8 mouse cellular contexts compared by ENCODE assay signal in genomic region chr1:170215590-170215989, GRCm38 (mm10). TPM values are rescaled to one million over a fixed set of nuclear protein-coding genes. Genes with fewer than 3 reads are reported as not detected.
A peak's percentile ranks its signal among the peaks of the same experiment; 100 is the strongest.
DNase-seq lines count a peak whose midpoint lies in the region; ATAC-seq lines count a peak whose summit lies in the region.
"Had no signal": no experiment of that assay in that cellular context is flagged by ENCODE, and none has a peak within 500 bp of the region (broad histone marks: within the 10 kb centered on the region; RNA-seq: fewer than 3 reads in every experiment).

No protein-coding gene starts in this region.

- H3K36me3 ChIP-seq in lung, embryonic 16.5 days (ENCODE audit: control insufficient read depth, insufficient read depth, low read length): peaks cover 12% of the 10 kb centered on the region; the same call in 1 of the 2 replicates
- no peaks in the 10 kb centered on the region; the same call in 1 of the 2 replicates for H3K36me3 ChIP-seq in forebrain, embryonic 11.5 days (ENCODE audit: control insufficient read depth, insufficient read depth, low read length)
- H3K36me3 ChIP-seq in limb, embryonic 13.5 days: peaks cover 18% of the 10 kb centered on the region
- H3K36me3 ChIP-seq in stomach, embryonic 16.5 days (ENCODE audit: control insufficient read depth, insufficient read depth, low read length): no peaks in the 10 kb centered on the region

- DNase-seq in lung, postnatal 10 days: no peak
- DNase-seq in forebrain, embryonic 11.5 days (ENCODE audit: low spot score): no peak
- no peak for DNase-seq in c-Kit-positive CD71-positive TER-119-positive erythroid progenitor cells, embryonic 14.5 days (ENCODE audit: low spot score)
- no peak for DNase-seq in right cerebral cortex, postnatal 10 days (ENCODE audit: low spot score in 2 of 2)

- H3K4me2 ChIP-seq in lung, embryonic 16.5 days (ENCODE audit: low read depth, low read length): peak overlapping the region; percentile 42
- H3K4me2 ChIP-seq in forebrain, embryonic 11.5 days (ENCODE audit: low read depth, low read length, severe bottlenecking): peak overlapping the region; percentile 34; the same call in 1 of the 2 replicates
- peak overlapping the region; percentile 80 for H3K4me2 ChIP-seq in limb, embryonic 13.5 days (replicated peaks)
- H3K4me2 ChIP-seq in stomach, embryonic 16.5 days (ENCODE audit: low read depth, low read length): peak overlapping the region; percentile 44

- peak overlapping the region; percentile 83; the same call in 1 of the 2 replicates for H3K27ac ChIP-seq in lung, embryonic 16.5 days (ENCODE audit: low read length)
- no peak overlapping the region for H3K27ac ChIP-seq in forebrain, embryonic 11.5 days (ENCODE audit: low read depth, low read length)
- H3K27ac ChIP-seq in limb, embryonic 13.5 days: no peak overlapping the region
- H3K27ac ChIP-seq in stomach, embryonic 16.5 days (ENCODE audit: low read length): peak overlapping the region; percentile 88; the same call in 1 of the 2 replicates

- WGBS in lung, embryonic 16.5 days: 72% methylated on average over 3 of the region's 3 CpGs
- WGBS in forebrain, embryonic 11.5 days: 77% methylated on average over 3 of the region's 3 CpGs
- WGBS in limb, embryonic 13.5 days: 80% methylated on average over 3 of the region's 3 CpGs
- WGBS in stomach, embryonic 16.5 days: 71% methylated on average over 3 of the region's 3 CpGs

- H3K4me1 ChIP-seq in lung, embryonic 16.5 days (replicated peaks; ENCODE audit: control insufficient read depth, insufficient read depth, low read length): peaks cover 5% of the 10 kb centered on the region; the same call in 1 of the 2 replicates
- H3K4me1 ChIP-seq in forebrain, embryonic 11.5 days (replicated peaks; ENCODE audit: control insufficient read depth, insufficient read depth, low read length): no peaks in the 10 kb centered on the region
- H3K4me1 ChIP-seq in limb, embryonic 13.5 days: peaks cover 4% of the 10 kb centered on the region
- H3K4me1 ChIP-seq in stomach, embryonic 16.5 days (ENCODE audit: control insufficient read depth, insufficient read depth, low read length): no peaks in the 10 kb centered on the region

- no peak for ATAC-seq in lung, embryonic 16.5 days (ENCODE audit: low read depth)
- ATAC-seq in forebrain, embryonic 11.5 days (replicated peaks; ENCODE audit: low FRiP score): peak; percentile 19; the same call in 1 of the 2 replicates
- no peak for ATAC-seq in limb, embryonic 13.5 days (ENCODE audit: low FRiP score, low read depth)
- ATAC-seq in stomach, embryonic 16.5 days (ENCODE audit: insufficient read depth, low FRiP score): no peak

- H3K27me3 ChIP-seq in lung, embryonic 16.5 days (ENCODE audit: control insufficient read depth, insufficient read depth, low read depth, low read length): peaks cover 2% of the 10 kb centered on the region; the same call in 1 of the 2 replicates
- H3K27me3 ChIP-seq in forebrain, embryonic 11.5 days (ENCODE audit: control insufficient read depth, insufficient read depth, low read length): no peaks in the 10 kb centered on the region
- no peaks in the 10 kb centered on the region for H3K27me3 ChIP-seq in limb, embryonic 13.5 days
- no peaks in the 10 kb centered on the region for H3K27me3 ChIP-seq in stomach, embryonic 16.5 days (ENCODE audit: control insufficient read depth, insufficient read depth, low read length)

- H3K4me3 ChIP-seq in lung, embryonic 16.5 days (ENCODE audit: low read length): peak overlapping the region; percentile 83
- peak overlapping the region; percentile 89 for H3K4me3 ChIP-seq in forebrain, embryonic 11.5 days (ENCODE audit: low read depth, low read length)
- H3K4me3 ChIP-seq in limb, embryonic 13.5 days: peak overlapping the region; percentile 77
- peak overlapping the region; percentile 85 for H3K4me3 ChIP-seq in stomach, embryonic 16.5 days (replicated peaks; ENCODE audit: low read length)

- no peaks in the 10 kb centered on the region for H3K9me3 ChIP-seq in lung, embryonic 16.5 days (ENCODE audit: control insufficient read depth, low read length)
- H3K9me3 ChIP-seq in forebrain, embryonic 11.5 days (ENCODE audit: control insufficient read depth, low read length): no peaks in the 10 kb centered on the region
- H3K9me3 ChIP-seq in limb, embryonic 13.5 days: no peaks in the 10 kb centered on the region
- no peaks in the 10 kb centered on the region for H3K9me3 ChIP-seq in stomach, embryonic 16.5 days (replicated peaks; ENCODE audit: control insufficient read depth, low read length)

- peak overlapping the region; percentile 94 for H3K9ac ChIP-seq in lung, embryonic 16.5 days (ENCODE audit: low read length)
- no peak overlapping the region; the same call in 1 of the 2 replicates for H3K9ac ChIP-seq in forebrain, embryonic 11.5 days (ENCODE audit: low read length)
- H3K9ac ChIP-seq in limb, embryonic 13.5 days: no peak overlapping the region
- peak overlapping the region; percentile 96 for H3K9ac ChIP-seq in stomach, embryonic 16.5 days (ENCODE audit: low read length)

RNA-seq across cellular contexts. Expression of gene Uhmk1, which starts 0.4 kb away (rescaled TPM):
- polyA plus RNA-seq in lung, embryonic 16.5 days (2015; fragmentation: Nextera tagmentation; extraction: Ambion mirVana): 6.8 and 7.3 TPM in 2 replicates
- polyA plus RNA-seq in forebrain, embryonic 11.5 days (2014; fragmentation: Nextera tagmentation; extraction: Ambion mirVana): 16.7 TPM in 2 replicates
- 5.6 and 5.8 TPM in 2 replicates for polyA plus RNA-seq in limb, embryonic 13.5 days (2015; fragmentation: Nextera tagmentation; extraction: Ambion mirVana)
- 7.3 and 7.8 TPM in 2 replicates for polyA plus RNA-seq in stomach, embryonic 16.5 days (2015; fragmentation: Nextera tagmentation; extraction: Ambion mirVana)

RNA-seq across cellular contexts. Expression of gene Sh2d1b2, which starts 17.0 kb away (rescaled TPM):
- polyA plus RNA-seq in lung, embryonic 16.5 days (2015; fragmentation: Nextera tagmentation; extraction: Ambion mirVana): 0.58 TPM in 1 of 2 replicates, not detected in the other
- 0.07 TPM in 1 of 2 replicates, not detected in the other for polyA plus RNA-seq in forebrain, embryonic 11.5 days (2014; fragmentation: Nextera tagmentation; extraction: Ambion mirVana)
- polyA plus RNA-seq in limb, embryonic 13.5 days (2015; fragmentation: Nextera tagmentation; extraction: Ambion mirVana): 0.05 TPM in 1 of 2 replicates, not detected in the other
- not detected in 2 replicates for polyA plus RNA-seq in stomach, embryonic 16.5 days (2015; fragmentation: Nextera tagmentation; extraction: Ambion mirVana)
- polyA plus RNA-seq: inflammation-experienced regulatory T-cells, adult 6 months had no signal

RNA-seq across cellular contexts. Expression of gene Uap1, which starts 40.8 kb away (rescaled TPM):
- 52.7 and 53.6 TPM in 2 replicates for polyA plus RNA-seq in lung, embryonic 16.5 days (2015; fragmentation: Nextera tagmentation; extraction: Ambion mirVana)
- 59.2 and 65.7 TPM in 2 replicates for polyA plus RNA-seq in forebrain, embryonic 11.5 days (2014; fragmentation: Nextera tagmentation; extraction: Ambion mirVana)
- polyA plus RNA-seq in limb, embryonic 13.5 days (2015; fragmentation: Nextera tagmentation; extraction: Ambion mirVana): 70.7 and 77.8 TPM in 2 replicates
- polyA plus RNA-seq in stomach, embryonic 16.5 days (2015; fragmentation: Nextera tagmentation; extraction: Ambion mirVana): 58.9 and 64.0 TPM in 2 replicates

Comparison
In these comparisons a context has a peak if more than half of its experiments do, and no peak if none do; other contexts are left out.
1. H3K27ac ChIP-seq: peak in lung, embryonic 16.5 days (single experiment) and stomach, embryonic 16.5 days (single experiment); none in forebrain, embryonic 11.5 days (single experiment) and limb, embryonic 13.5 days (single experiment).
2. H3K9ac ChIP-seq: peak in lung, embryonic 16.5 days (single experiment) and stomach, embryonic 16.5 days (single experiment); none in forebrain, embryonic 11.5 days (single experiment) and limb, embryonic 13.5 days (single experiment).
3. Peak in every context shown above with its lines, with median percentiles within 50 percentile points of each other: H3K4me2 ChIP-seq and H3K4me3 ChIP-seq.